Mouse (Mus musculus) embryonic fibroblast, embryonic 13.5 days (primary cell): Measurements from ENCODE around the gene Gm20431.

Experiments used
- CTCF ChIP-seq: IDR thresholded peaks from 2 replicates; pipeline ENCODE4 v1.5.1; 2011; ENCODE audit warnings: mild to moderate bottlenecking, control low read depth, low read length, moderate library complexity, borderline replicate concordance; ENCODE audit not compliant: insufficient read depth
- POLR2A ChIP-seq: IDR thresholded peaks from 2 replicates; pipeline ENCODE4 v1.6.1; 2011; ENCODE audit warnings: low read depth, mild to moderate bottlenecking, control low read depth, low read length, moderate library complexity

DNA sequence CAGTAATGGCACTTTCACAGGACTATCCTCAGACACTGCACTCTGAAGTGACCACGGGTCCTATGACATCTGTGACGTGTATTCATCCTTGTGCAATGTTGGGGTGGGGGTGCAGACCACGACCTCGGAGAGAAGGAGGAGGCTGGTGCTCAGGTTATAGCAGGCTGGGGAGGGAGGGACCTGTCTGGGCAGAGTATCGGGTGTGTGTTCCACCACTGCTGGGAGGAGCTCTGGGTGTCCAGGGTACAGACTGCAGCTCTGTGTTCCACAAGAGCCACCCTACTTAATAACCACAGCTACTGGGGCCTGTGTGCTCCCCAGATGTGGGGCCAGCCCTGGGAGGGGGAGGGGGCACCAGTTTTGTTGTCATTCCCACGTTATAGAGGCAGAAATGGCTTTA is 48.7 kb upstream of the Gm20431 start:
- TF ChIP-seq CTCF: no peak
- no peak for TF ChIP-seq POLR2A
